Mouse (Mus musculus): ENCODE measurements around the gene Ubash3a.

DNA sequence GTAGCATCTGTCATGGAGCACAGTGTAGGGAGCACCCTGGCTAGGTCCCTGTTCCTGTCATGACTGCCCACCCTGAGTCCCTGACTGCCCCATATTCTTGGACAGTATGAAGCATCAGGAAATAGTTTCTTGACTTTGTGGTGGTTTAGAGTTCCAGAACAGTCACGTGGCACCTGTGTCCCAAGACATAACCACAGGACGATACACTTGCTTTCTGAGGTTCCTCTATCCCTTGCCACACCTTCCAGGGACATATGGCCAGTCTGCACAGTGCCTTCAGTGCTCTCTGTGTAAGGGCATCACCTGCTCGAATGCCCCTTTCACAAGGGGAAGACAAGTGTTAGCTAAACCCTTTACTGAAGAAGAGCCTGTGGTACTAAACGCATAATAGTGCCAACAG, 26.2 kb upstream of the Ubash3a start:
- TF ChIP-seq CTCF (IDR thresholded peaks at IDR 0.05; ENCODE audit: control insufficient read depth, insufficient read depth, insufficient replicate concordance, low read depth, low read length) (no peak), POLR2A (IDR thresholded peaks at IDR 0.05; ENCODE audit: control insufficient read depth, low read depth, low read length) (no peak)

All from testis, adult 2 months (tissue).